Mouse (Mus musculus) hindlimb bud, embryonic 11.5 days (tissue): ENCODE results near the gene Rpl11.
"Not testable (repeated sequence)": the region's sequence is repeated elsewhere in the genome, so short reads cannot be mapped to it uniquely, and the experiment has no call there.

Source experiments
- DNase-seq: peaks from one replicate; pipeline ENCODE4 v3.0.0-alpha.2; 2012; ENCODE audit warnings: low read depth, low spot score; ENCODE audit errors: extremely low spot score

The Rpl11 gene

GRCm38 (mm10) chr4:135984556-135984955, 68.7 kb downstream of the Rpl11 start:
- no peak for DNase-seq

- DNase-seq, result no peak
Observed at GRCm38 (mm10) chr4:135981524-135982063, 71.6 kb downstream of the Rpl11 start.

GRCm38 (mm10) chr4:135980223-135980622, 73.0 kb downstream of the Rpl11 start:
- DNase-seq, result not testable (repeated sequence)
